Mouse (Mus musculus) left cerebral cortex, adult 11 months (tissue): ENCODE measurements at regions not wholly inside any gene's neighbourhood (a gene's known extent, or its start where the extent isn't known, plus 50 kb on each side); places are given as distances from the start of the nearest gene placed in this dataset.
A peak's percentile ranks its signal among the peaks of the same experiment; 100 is the strongest.

Experiments
- DNase-seq: peaks from one replicate; pipeline ENCODE4 v3.0.0; 2022; ENCODE audit warnings: low spot score

DNA sequence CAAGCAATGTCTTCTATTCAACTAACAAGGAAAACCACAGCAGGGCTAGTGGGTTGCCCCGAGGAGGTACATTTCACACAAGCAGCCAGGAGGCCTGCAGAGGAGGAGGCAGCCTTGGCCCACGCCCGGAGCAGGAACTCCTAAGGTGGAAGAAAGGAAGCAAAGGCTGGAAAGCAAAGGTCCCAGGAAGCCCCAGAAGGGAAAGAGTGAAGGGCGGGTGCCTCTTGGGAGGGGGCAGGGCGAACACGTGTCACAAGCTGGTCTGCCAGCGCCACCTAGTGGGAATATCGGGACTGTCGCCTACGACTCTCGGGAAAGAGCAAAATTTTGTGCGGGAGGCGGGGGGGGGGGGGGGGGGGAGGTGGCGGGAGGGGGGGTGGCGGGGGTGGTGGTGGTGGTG, 508.1 kb upstream of the Tmem132c start:
- peak; percentile 62 for DNase-seq

GRCm38 (mm10) chr5:126735733-126736132, 505.9 kb upstream of the Tmem132c start:
- DNase-seq, result no peak

- DNase-seq, result no peak
Observed at GRCm38 (mm10) chr5:126737681-126738080, 503.9 kb upstream of the Tmem132c start.

DNA sequence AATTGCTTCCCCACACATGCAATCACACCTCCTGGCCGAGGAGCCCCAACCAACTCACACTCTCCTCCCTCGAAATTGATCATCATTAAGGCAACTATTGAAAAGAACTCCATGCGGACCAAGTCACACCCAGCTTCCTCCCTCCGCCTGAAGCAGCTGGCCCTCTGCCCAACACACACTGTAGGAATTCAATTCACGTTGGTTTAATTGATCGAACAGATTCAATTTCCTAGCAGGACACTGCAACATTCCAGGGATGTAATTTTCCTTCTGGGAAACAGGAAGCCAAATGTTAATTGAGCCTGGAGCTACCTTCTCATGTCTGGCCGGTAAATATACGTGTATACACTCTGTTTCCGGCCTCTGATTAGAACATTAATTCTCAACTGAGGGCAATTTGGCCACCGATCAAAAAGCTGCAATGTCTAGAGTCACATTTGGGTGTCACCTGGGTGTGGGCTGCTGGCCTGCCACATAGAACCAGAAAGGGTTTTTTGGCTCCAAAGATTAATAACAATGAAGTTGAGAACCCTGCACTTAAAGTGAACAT, 500.7 kb upstream of the Tmem132c start:
- no peak for DNase-seq

GRCm38 (mm10) chr5:126755107-126755506, 486.5 kb upstream of the Tmem132c start:
- DNase-seq, result no peak

DNA sequence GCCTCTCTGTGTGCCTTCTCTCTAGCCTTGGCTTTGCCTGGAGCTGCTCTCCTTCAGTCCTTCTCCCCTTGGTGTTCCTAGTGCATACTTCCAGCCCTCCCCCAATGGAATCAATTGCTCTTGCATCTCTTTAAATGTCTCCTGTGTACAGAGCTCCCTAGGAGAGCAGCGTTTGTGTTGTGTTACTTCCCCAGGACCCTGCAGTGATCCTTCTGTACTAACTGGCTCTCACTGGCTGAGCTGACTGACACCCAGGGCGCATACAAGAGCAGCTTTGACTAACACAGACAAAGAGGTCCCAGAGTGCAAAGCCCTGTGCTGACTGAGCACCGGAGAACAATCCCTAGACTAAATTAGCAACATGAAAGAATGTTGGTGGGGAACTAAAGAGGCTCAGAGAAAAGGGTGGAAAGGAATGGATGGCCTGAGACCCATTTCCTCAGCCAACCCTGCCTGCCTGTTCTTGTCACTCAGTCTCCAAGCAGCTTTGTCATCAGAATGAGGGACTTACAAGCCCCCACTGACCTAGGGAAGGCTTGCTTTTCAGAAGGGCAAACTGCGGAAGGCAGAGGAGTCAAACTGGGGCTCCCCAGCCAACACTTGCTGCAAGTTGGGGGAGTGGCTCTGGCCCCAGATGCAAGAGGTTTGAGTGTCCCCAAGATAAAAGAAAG, 476.4 kb upstream of the Tmem132c start:
- no peak for DNase-seq

DNA sequence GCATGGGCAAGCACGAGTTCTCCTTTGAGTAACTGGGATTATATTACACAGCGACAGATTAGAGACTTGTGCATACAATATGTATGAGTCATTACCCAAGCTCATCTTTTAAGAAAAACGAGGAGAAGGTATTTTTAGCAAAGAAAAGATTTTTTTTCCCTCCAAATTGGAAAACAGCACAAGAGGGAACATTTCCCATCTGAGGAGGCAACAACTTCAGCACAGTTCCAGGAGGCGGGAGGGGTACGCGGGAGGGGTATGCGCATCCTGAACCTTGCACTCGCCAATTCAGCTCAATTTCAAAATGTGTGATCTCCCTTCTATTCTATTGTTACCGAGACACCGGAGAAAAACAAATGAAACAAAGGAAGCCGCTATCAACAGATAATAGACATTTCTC, 472.6 kb upstream of the Tmem132c start:
- DNase-seq, result no peak

- DNase-seq, result no peak
Observed at GRCm38 (mm10) chr5:126787706-126788610, 453.6 kb upstream of the Tmem132c start.

GRCm38 (mm10) chr5:126799698-126800279, 441.8 kb upstream of the Tmem132c start:
- DNase-seq, result peak; percentile 40

- no peak for DNase-seq
Observed at GRCm38 (mm10) chr5:126806656-126807055, 435.0 kb upstream of the Tmem132c start.

DNA sequence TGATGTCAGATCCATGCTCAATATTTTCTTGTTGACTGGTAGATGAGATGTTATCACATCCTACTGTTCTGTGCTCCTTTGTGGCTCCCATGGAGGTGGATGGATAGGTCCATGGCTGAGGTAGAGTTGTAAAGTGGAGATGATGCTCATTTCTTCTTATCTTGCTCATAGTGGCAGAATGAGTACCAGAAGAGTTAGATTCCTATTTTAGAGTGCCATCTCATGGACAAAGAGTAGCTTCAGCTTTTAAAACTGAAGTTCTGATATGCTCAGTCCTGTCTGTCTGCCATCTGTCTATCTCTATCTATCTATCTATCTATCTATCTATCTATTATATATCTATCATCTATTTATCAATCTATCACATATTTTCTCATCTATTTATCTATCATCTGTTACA, 425.5 kb upstream of the Tmem132c start:
- no peak for DNase-seq

DNA sequence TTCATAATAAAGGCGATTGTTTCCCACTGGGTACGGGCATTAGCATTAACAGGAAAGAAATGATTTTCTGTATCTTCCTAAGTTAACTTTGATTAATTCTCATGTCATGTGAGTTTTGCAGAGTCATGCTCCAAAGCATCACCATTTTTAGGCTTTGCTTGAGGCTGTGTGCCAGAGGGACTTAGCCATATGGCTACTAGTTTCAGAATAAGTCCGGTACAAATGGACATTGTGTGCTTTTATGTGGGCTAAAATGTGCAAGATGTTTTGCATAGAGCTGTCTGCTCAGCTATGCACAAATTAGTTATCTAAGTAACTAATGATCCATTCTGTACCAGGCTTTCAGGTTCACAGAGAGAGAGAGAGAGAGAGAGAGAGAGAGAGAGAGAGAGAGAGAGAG, 406.2 kb upstream of the Tmem132c start:
- DNase-seq, result peak; percentile 22

DNA sequence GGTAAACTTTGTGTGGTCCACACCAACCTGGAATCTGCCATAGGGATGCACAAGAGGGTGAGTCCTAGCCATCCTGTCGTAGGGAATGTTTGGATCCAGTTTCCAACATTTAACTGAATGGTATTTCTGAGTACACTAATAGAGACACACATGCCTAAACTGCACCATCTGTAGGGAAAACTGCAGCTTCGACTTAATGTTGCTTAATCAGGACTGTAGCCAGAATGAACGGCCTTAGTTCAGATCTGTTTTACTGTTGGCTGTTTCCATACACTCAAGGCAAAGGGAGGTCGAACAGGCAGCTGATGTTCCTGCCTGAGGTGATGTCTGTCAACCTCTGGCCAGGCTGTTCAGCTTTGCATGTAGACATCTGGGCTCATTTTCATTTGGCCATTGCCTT, 399.0 kb upstream of the Tmem132c start:
- DNase-seq, result no peak

- DNase-seq, result no peak
Observed at GRCm38 (mm10) chr5:126862078-126862477, 379.5 kb upstream of the Tmem132c start.

DNA sequence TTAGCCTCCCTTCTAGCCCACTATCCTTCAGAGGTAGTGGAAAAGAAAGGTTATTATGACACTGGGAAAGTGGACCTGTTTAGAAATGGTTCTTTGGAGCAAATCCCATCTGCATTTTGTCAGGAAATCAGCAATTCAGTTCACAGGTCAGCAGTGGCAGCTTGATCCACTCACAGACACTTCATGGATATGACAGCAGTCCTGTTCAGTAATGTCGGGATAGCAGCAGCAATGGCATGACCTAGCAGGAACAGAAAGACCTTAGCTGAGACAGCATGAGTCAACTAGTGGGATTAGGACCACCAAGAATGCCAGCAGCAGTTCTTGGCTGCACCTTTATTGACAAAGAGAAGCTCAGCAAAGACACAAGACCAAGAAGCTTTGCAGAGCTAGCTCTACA, 365.8 kb upstream of the Tmem132c start:
- DNase-seq, result no peak

DNA sequence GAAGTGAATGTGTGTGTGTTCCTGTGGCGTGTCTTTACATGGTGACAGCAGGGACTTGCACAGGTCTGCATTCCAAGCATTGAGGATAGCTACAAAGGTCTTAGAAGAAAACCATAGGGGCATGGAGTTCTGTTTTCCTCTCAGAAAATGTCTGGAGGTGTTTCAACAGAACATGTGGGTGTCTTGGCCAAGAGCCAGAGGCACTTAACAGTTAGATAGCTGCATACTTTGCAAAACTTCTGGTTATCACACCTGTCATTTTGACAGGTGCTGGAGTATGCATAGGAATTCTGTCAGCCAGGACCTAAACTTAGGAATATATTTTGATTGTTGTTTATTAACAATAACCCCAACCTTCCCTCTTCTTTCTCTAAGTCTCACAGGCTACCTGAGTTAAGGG, 350.9 kb upstream of the Tmem132c start:
- no peak for DNase-seq

DNA sequence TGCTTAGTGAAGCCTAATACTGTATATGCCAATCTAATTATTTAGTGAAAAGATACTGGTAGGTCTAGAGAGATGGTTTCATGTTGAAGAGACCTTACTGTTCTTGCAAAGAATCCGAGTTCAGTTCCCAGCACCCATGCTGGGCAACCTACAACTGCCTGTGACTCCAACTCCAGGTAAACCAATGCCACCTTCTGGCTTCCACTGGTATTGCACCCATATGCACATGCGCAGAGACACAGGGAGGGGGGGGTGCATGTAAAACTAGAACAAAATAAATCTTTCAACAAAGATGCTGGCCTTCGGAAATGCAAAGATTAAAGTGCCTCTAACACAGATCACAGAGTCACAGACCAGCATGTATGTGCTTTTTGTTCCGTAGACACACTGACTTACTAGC, 348.5 kb upstream of the Tmem132c start:
- no peak for DNase-seq

GRCm38 (mm10) chr5:126910084-126910483, 331.5 kb upstream of the Tmem132c start:
- DNase-seq, result no peak

DNA sequence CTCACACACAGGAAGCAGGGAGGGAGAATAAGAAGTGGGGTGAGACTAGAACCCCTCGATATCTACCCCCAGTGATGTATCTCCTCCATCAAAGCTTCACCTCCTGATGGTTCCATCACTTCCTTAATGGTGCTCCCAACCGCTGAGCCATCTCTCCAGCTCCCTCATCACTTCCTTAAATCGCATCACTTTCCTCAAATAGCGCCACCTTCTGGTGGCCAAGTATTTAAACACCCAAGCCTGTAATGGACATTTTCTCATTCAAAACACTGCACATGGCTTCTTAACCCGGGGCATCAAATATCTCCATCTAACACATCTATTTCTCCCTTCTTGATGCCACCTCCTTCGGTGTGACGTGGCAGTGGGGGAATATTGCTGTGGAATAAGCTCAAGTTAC, 324.3 kb upstream of the Tmem132c start:
- no peak for DNase-seq

DNA sequence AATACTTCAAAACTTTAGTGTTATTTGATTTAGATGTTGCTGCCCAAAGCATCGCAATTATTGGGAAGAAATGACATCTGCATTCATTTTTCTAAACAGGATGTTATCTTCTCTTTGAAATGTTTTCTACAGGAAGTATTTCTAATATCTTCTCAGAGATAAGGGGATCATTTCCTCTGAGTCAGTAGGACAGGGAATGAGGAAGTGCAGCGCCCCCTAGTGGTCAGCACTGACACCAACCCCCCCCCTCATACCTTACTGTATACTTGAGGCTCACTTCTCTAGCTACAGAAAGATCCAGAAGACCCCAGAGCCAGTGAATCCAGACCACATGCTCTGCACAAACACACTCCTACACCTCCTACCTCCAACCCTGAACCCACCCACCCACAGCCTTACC, 308.1 kb upstream of the Tmem132c start:
- DNase-seq, result no peak

DNA sequence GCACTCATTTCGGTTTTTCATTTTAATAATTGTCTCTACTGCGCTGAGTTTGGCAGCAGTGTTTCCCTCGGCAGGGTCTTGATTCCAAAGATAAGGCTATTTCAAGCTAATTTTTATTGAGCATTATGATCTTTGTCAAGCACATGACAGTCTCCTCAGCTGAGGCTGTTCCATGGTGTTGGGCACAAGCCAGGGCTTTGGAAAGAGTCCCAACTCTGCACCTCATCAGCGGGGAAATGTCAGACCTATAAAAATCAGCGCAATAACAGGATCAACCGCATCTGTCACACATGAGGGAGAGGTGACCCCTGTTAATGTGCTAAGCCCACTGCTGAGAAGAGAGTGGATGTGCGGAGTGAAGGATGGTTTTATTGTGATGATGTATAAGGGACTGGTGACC, 296.7 kb upstream of the Tmem132c start:
- no peak for DNase-seq

DNA sequence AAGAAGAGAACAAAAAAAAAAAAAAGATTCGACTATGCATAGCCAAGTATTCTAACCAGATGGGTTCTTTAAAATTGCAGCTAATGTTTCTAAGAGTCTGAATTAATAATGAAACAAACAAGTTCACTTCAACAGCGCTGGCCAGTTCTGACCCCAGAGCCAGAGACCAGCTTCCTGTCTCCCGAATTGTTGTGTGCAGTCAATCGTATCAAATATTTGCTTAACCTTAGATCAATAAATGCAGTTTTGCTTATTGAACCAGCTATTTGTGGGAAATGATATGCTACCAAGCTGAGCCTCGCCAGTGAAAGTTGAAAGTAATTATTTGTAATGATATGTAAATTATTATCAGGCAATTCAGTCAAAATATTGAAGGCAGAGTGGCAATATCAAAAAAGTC, 287.4 kb upstream of the Tmem132c start:
- DNase-seq, result no peak

GRCm38 (mm10) chr5:126954634-126955033, 287.0 kb upstream of the Tmem132c start:
- no peak for DNase-seq
